Mouse (Mus musculus) heart, embryonic 14.5 days (tissue): ENCODE measurements around the gene R3hcc1l. TPM values are rescaled to one million over a fixed set of nuclear protein-coding genes. Genes with fewer than 3 reads are reported as not detected.

Experiments used
- ATAC-seq: fragments of 200-750 bp; cut with Nextera tagmentation; 2 replicates; pipeline ENCODE4 v1.8.0; 2017; ENCODE audit warnings: low read depth, moderate TSS enrichment; ENCODE audit not compliant: insufficient number of reproducible peaks, insufficient read depth, low FRiP score
- H3K27ac ChIP-seq, 2 experiments: fragments of 200-500 bp in 1 of 2; fragments of 300-500 bp in 1 of 2; sonication (generic) in 1 of 2; replicated peaks in 1 of 2; 2 replicates each; pipeline ENCODE4 v1.5.1; 2012 to 2014; ENCODE audit warnings: low read depth in 2 of 2, low read length in 2 of 2, control low read depth in 1 of 2, mild to moderate bottlenecking in 1 of 2, mixed read lengths in 1 of 2; ENCODE audit not compliant: control insufficient read depth in 1 of 2, insufficient read depth in 1 of 2
- H3K27me3 ChIP-seq: fragments of 300-500 bp; sonication (generic); 2 replicates; pipeline ENCODE4 v1.6.1; 2014; ENCODE audit warnings: mild to moderate bottlenecking, low read length, control low read depth; ENCODE audit not compliant: control insufficient read depth, insufficient read depth
- H3K36me3 ChIP-seq: fragments of 300-500 bp; sonication (generic); 2 replicates; pipeline ENCODE4 v1.6.1; 2014; ENCODE audit warnings: mild to moderate bottlenecking, control low read depth, low read length, mixed read lengths; ENCODE audit not compliant: control insufficient read depth, insufficient read depth
- H3K4me1 ChIP-seq, 2 experiments: fragments of 200-500 bp in 1 of 2; fragments of 300-500 bp in 1 of 2; sonication (generic) in 1 of 2; 2 replicates each; pipeline ENCODE4 v1.6.1; 2012 to 2014; ENCODE audit warnings: low read length in 2 of 2, control low read depth in 1 of 2, mixed read lengths in 1 of 2; ENCODE audit not compliant: control insufficient read depth in 2 of 2, insufficient read depth in 2 of 2
- H3K4me2 ChIP-seq: fragments of 300-500 bp; sonication (generic); 2 replicates; pipeline ENCODE4 v1.6.1; 2014; ENCODE audit warnings: mild to moderate bottlenecking, low read length
- H3K4me3 ChIP-seq, 2 experiments: fragments of 200-500 bp in 1 of 2; fragments of 300-500 bp in 1 of 2; sonication (generic) in 1 of 2; 2 replicates each; pipeline ENCODE4 v1.5.1; 2012 to 2014; ENCODE audit warnings: low read length in 2 of 2, mild to moderate bottlenecking in 2 of 2, control low read depth in 1 of 2, low read depth in 1 of 2, moderate library complexity in 1 of 2; ENCODE audit not compliant: control insufficient read depth in 1 of 2, insufficient read depth in 1 of 2
- H3K9ac ChIP-seq: fragments of 300-500 bp; sonication (generic); 2 replicates; pipeline ENCODE4 v1.6.1; 2014; ENCODE audit warnings: mild to moderate bottlenecking, low read length
- H3K9me3 ChIP-seq: fragments of 300-500 bp; sonication (generic); 2 replicates; pipeline ENCODE4 v1.6.1; 2016; ENCODE audit warnings: low read length, control low read depth; ENCODE audit not compliant: control insufficient read depth
- WGBS: fragments of 180-500 bp; shearing (Covaris S2); extraction: QIAGEN DNeasy Blood & Tissue Kit; methylation state at CpG from one replicate; pipeline ENCODE4 v1.1.7; 2014; 5-methylcytosine and 5-hydroxymethylcytosine counted together
- polyA plus RNA-seq: library from polyadenylated mRNA; unstranded; fragments of >200 nt; fragmentation: Nextera tagmentation; extraction: Ambion mirVana; gene quantifications from 2 replicates; pipeline ENCODE4 v1.2.1, GENCODE M21; 2014

R3hcc1l gene
- polyA plus RNA-seq, 1 experiment from 2014 or later: 15.0 TPM

DNA sequence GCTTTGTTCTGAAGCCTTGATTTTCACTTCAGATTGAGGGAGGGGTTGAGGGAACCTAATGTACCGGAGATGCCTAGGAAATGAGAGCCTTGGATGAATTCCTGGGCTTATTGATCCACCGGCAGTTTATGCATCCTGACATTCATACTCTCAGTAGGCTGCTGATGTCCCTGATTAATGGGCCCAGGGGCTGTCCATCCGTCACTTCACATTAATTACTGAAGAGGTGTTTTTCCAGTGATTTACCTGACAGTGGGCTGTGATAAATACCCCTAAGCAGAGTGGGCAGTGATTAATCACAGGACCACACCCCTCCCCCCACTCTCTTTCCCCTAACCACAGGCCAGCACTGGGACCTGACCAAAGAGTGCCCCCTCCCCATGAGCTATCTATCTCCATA is 22.1 kb downstream of the R3hcc1l start:
- ATAC-seq: no peak
- 81% methylated on average over 3 of the region's 3 CpGs for WGBS
- H3K9me3 ChIP-seq: no peaks in the 10 kb centered on the region
- H3K36me3 ChIP-seq: no peaks in the 10 kb centered on the region
- no peak overlapping the region for H3K4me3 ChIP-seq
- no peaks in the 10 kb centered on the region for H3K27me3 ChIP-seq
- H3K4me1 ChIP-seq: peaks cover 2 to 8% of the 10 kb centered on the region in 2 experiments; a peak in 3 of 4 replicates
- H3K4me2 ChIP-seq: no peak overlapping the region
- no peak overlapping the region for H3K27ac ChIP-seq
- no peak overlapping the region for H3K9ac ChIP-seq

DNA sequence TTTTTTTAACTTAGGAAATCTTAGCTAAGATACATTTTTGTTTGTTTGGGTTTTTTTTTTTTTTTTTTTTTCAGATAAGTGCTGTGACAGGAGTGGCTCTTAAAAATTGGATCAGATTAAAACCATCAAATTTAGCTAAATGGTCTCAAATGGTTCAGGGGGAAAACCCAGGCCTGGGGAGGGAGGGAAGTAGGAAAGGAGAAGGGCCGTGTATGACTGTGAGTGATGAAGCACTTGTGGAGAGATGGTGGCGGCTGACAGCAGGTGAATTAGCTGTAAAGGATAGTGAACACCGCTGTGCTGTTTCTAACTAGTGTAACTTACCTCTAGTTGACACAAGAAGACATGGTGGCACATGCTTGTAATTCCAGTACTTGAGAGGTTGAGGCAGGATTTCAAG is 40.1 kb downstream of the R3hcc1l start:
- Histone ChIP-seq H3K4me2 (no peak overlapping the region), H3K4me3 (no peak overlapping the region), H3K9me3 (no peaks in the 10 kb centered on the region), H3K27me3 (no peaks in the 10 kb centered on the region), H3K9ac (no peak overlapping the region), H3K4me1 (no peaks in the 10 kb centered on the region), H3K36me3 (peaks cover 13% of the 10 kb centered on the region), H3K27ac (no peak overlapping the region)
- WGBS: 84% methylated on average over 3 of the region's 3 CpGs
- ATAC-seq: no peak

DNA sequence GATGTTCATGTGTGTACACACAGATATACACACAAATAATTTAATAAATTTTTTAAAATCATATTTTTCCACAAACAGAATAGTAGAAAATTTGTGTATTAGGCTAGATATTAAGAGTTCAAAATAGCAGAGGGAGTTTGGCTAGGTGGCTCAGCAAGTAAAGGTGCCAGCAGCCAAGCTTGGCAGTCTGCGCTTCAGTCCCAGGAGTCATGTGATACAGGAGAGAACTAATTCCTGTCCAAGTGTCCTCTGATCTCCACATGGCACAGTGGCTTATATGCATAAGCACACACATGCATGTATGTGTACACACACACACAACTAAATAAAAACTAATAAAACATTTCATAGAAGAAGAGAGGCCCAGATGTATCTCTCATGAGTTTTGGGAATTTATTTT is 43.4 kb downstream of the R3hcc1l start:
- 82% methylated on average over 1 of the region's 1 CpGs for WGBS
- no peak overlapping the region for H3K27ac ChIP-seq
- peaks cover 14% of the 10 kb centered on the region for H3K36me3 ChIP-seq
- no peaks in the 10 kb centered on the region for H3K4me1 ChIP-seq
- ATAC-seq: no peak
- H3K27me3 ChIP-seq: no peaks in the 10 kb centered on the region
- no peak overlapping the region for H3K4me3 ChIP-seq
- no peak overlapping the region for H3K9ac ChIP-seq
- no peaks in the 10 kb centered on the region for H3K9me3 ChIP-seq
- H3K4me2 ChIP-seq: no peak overlapping the region

GRCm38 (mm10) chr19:42562981-42563380 is 44.4 kb downstream of the R3hcc1l start:
- Histone ChIP-seq H3K4me2 (no peak overlapping the region), H3K27ac (no peak overlapping the region), H3K9me3 (no peaks in the 10 kb centered on the region), H3K4me3 (no peak overlapping the region), H3K4me1 (no peaks in the 10 kb centered on the region), H3K27me3 (no peaks in the 10 kb centered on the region), H3K9ac (no peak overlapping the region), H3K36me3 (peaks cover 14% of the 10 kb centered on the region)
- no peak for ATAC-seq
- 94% methylated on average over 3 of the region's 3 CpGs for WGBS

GRCm38 (mm10) chr19:42563726-42564270 is 45.2 kb downstream of the R3hcc1l start:
- no peak for ATAC-seq
- H3K9me3 ChIP-seq: no peaks in the 10 kb centered on the region
- no peaks in the 10 kb centered on the region for H3K27me3 ChIP-seq
- H3K9ac ChIP-seq: no peak overlapping the region
- H3K4me1 ChIP-seq: no peaks in the 10 kb centered on the region
- H3K36me3 ChIP-seq: peaks cover 14% of the 10 kb centered on the region
- H3K27ac ChIP-seq: no peak overlapping the region
- H3K4me3 ChIP-seq: no peak overlapping the region
- H3K4me2 ChIP-seq: no peak overlapping the region
- 66% methylated on average over 3 of the region's 3 CpGs for WGBS

DNA sequence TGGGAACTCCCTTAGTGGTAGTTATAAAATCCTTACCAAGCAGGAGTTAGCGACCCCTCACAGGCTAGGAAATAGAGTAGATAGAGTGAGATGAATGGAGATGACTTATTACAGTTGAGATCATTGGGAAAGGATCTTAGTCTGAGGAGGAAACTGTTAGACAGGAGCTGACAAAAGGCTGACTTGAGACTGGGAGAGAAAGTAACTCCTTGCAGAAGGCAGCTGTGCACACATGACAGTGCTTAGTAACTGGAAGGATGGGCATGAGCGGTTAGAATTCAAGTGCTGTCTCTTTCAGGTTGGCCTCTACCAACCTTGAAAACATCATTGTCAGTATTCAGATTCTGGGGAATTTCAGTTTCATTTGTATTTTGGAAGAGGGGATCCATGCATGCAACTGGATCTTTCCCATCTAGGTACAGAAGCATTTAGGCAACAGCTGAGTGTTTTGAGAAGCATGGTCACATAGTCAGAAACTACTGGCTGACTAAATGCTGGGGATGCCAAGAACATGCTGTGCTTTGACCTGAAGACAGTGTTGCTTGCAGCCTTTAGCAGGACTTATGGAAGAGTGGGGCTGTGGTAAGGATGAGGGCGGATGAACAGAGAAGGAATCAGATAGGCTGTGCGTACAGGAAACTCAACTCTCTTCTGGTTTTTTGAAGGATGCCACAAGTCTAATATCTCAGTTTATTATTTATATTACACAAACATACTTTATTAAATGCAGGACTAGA is 47.9 kb downstream of the R3hcc1l start:
- H3K4me2 ChIP-seq: no peak overlapping the region
- H3K4me3 ChIP-seq: no peak overlapping the region
- no peaks in the 10 kb centered on the region for H3K4me1 ChIP-seq
- H3K27ac ChIP-seq: no peak overlapping the region
- H3K36me3 ChIP-seq: peaks cover 14% of the 10 kb centered on the region
- H3K27me3 ChIP-seq: no peaks in the 10 kb centered on the region
- ATAC-seq: no peak
- no peaks in the 10 kb centered on the region for H3K9me3 ChIP-seq
- WGBS: 85% methylated on average over 4 of the region's 4 CpGs
- H3K9ac ChIP-seq: no peak overlapping the region

DNA sequence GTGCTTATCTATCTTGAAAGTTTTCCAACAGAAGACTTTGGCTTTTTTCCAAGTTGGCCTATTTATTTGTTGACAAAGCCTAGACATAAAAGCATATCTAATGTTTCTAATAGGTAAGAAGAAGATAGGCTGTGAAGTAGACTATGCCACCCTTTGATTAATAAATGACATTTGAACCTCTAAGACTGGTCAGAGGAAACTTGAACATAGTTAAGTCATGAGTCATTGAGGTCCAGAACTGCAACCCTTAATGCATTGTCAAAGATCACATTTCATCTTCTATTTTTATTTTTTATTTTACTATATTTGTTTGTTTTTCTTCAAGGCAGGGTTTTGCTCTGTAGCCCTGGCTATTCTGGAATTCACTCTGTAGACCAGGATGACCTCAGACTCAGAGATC is 48.5 kb downstream of the R3hcc1l start:
- Histone ChIP-seq H3K4me1 (no peaks in the 10 kb centered on the region), H3K9me3 (no peaks in the 10 kb centered on the region)

DNA sequence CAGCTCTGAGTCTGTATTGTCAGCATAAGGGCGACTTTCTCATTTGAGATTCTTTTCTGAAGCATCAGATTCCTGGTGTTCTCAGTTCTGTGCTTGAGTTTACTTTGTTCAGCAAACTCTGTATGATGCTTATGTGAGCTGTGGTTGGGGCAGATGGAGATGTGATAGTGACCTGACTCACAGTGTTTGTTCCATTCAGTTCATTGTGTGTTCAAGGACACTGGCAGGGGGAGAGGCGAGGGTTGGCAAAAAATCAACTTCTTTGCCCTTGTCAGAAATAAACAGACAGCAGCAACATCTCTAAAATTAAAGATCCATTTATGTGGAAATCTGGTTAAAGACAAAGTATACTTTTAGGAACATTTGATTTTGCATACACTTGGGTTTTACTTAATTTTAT is 50.5 kb downstream of the R3hcc1l start:
- Histone ChIP-seq H3K27me3 (no peaks in the 10 kb centered on the region), H3K36me3 (no peaks in the 10 kb centered on the region), H3K4me1 (no peaks in the 10 kb centered on the region), H3K9ac (no peak overlapping the region), H3K27ac (no peak overlapping the region), H3K9me3 (no peaks in the 10 kb centered on the region), H3K4me3 (no peak overlapping the region), H3K4me2 (no peak overlapping the region)
- ATAC-seq: no peak
- WGBS: 69% methylated on average over 2 of the region's 2 CpGs

More for the DNA sequence above, 48.5 kb downstream of the R3hcc1l start:
- Histone ChIP-seq H3K4me3 (no peak overlapping the region), H3K4me2 (no peak overlapping the region), H3K9ac (no peak overlapping the region), H3K36me3 (peaks cover 14% of the 10 kb centered on the region), H3K27me3 (no peaks in the 10 kb centered on the region), H3K27ac (no peak overlapping the region)
- ATAC-seq: no peak
